Mouse (Mus musculus): Measurements from ENCODE around the gene Gm20388. TPM values are rescaled to one million over a fixed set of nuclear protein-coding genes. Genes with fewer than 3 reads are reported as not detected.

The Gm20388 gene
- polyA plus RNA-seq, 1 experiment from 2014 or later, result 47.1 TPM

- H3K36me3 ChIP-seq (ENCODE audit: inconsistent target), result no peaks in the 10 kb centered on the region
- 37% methylated on average over 33 of the region's 33 CpGs for WGBS (ENCODE audit: missing documents)
- H3K27ac ChIP-seq, result no peak overlapping the region
- H3K79me2 ChIP-seq (ENCODE audit: inconsistent target), result no peaks in the 10 kb centered on the region
- H3K4me3 ChIP-seq (ENCODE audit: inconsistent target), result no peak overlapping the region
Observed at GRCm38 (mm10) chr8:120416522-120417394, 506.1 kb downstream of the Gm20388 start.

DNA sequence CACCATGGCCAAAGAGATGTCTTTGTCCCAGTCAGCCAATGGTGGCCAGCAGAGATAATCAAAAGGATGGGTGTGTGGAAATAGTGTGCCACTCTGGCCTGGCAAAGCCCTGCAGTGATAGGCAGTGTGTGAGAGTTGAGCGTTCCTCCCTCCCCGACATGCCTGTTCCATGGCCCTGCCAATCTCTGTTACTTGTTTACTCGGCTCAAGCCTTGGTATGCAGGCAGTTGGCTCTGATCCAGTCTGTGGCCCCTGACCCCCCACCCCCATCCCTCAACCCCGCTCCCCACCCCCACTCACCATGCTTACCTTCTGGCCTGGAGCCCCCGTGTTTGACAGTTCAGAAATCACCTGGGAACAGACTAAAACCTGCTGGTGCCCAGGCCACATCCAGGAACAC is 507.5 kb downstream of the Gm20388 start:
- 86% methylated on average over 5 of the region's 5 CpGs for WGBS (ENCODE audit: missing documents)
- no peak overlapping the region for H3K4me3 ChIP-seq (ENCODE audit: inconsistent target)
- no peaks in the 10 kb centered on the region for H3K36me3 ChIP-seq (ENCODE audit: inconsistent target)
- H3K27ac ChIP-seq, result no peak overlapping the region
- no peaks in the 10 kb centered on the region for H3K79me2 ChIP-seq (ENCODE audit: inconsistent target)

DNA sequence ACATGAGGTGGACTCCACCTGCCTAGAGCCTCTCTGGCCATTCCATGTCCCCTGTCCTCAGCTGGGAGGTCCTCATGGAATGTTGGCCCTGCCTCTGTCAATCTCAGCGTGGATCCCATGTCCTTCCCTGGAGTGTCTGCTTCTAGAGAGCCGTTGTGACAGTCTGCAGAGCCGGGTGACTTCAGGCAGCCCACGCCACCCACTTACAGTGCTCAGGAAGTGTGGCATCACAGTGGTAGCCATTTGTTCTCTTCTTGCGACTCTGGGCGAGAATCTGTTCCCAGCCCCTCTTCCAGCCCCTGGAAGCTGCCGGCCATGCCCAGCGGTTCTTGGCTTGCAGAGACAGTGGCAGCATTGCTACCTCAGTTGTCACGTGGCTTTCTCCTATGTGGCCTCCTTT is 509.0 kb downstream of the Gm20388 start:
- no peaks in the 10 kb centered on the region for H3K79me2 ChIP-seq (ENCODE audit: inconsistent target)
- H3K36me3 ChIP-seq (ENCODE audit: inconsistent target), result no peaks in the 10 kb centered on the region
- no peak overlapping the region for H3K27ac ChIP-seq
- WGBS (ENCODE audit: missing documents), result 85% methylated on average over 9 of the region's 9 CpGs
- H3K4me3 ChIP-seq (ENCODE audit: inconsistent target), result no peak overlapping the region

- no peaks in the 10 kb centered on the region for H3K36me3 ChIP-seq (ENCODE audit: inconsistent target)
- no peak overlapping the region for H3K27ac ChIP-seq
- H3K4me3 ChIP-seq (ENCODE audit: inconsistent target), result no peak overlapping the region
- H3K79me2 ChIP-seq (ENCODE audit: inconsistent target), result no peaks in the 10 kb centered on the region
- 88% methylated on average over 5 of the region's 5 CpGs for WGBS (ENCODE audit: missing documents)
Observed at GRCm38 (mm10) chr8:120420226-120420625, 509.6 kb downstream of the Gm20388 start.

GRCm38 (mm10) chr8:120421638-120422037 is 511.0 kb downstream of the Gm20388 start:
- Histone ChIP-seq H3K27ac (no peak overlapping the region), H3K36me3 (ENCODE audit: inconsistent target) (no peaks in the 10 kb centered on the region), H3K4me3 (ENCODE audit: inconsistent target) (no peak overlapping the region), H3K79me2 (ENCODE audit: inconsistent target) (no peaks in the 10 kb centered on the region)
- 93% methylated on average over 9 of the region's 9 CpGs for whole genome bisulfite sequencing (ENCODE audit: missing documents)

DNA sequence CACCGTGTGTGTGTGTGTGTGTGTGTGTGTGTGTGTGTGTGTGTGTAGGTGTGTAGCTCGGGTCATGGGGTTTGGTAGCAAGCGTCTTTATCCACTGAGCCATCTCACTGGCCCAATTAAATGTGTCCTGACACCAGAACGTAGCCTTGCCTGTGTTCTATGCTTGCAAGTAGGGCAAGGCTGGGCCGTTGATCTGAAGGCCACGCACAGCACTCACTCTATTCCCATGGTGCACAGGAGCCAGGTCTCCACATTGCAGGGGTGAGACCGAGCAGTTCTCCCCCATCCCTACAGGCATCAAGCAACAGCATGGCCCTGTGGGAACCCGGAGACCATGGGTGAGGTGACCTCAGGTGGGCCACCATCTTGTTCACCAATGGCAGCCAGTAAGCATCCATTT is 511.6 kb downstream of the Gm20388 start:
- 91% methylated on average over 8 of the region's 8 CpGs for WGBS (ENCODE audit: missing documents)
- Histone ChIP-seq H3K27ac (no peak overlapping the region), H3K79me2 (ENCODE audit: inconsistent target) (no peaks in the 10 kb centered on the region), H3K36me3 (ENCODE audit: inconsistent target) (no peaks in the 10 kb centered on the region), H3K4me3 (ENCODE audit: inconsistent target) (no peak overlapping the region)

GRCm38 (mm10) chr8:120423576-120423975 is 512.9 kb downstream of the Gm20388 start:
- Histone ChIP-seq H3K4me3 (ENCODE audit: inconsistent target) (no peak overlapping the region), H3K79me2 (ENCODE audit: inconsistent target) (no peaks in the 10 kb centered on the region), H3K27ac (no peak overlapping the region), H3K36me3 (ENCODE audit: inconsistent target) (no peaks in the 10 kb centered on the region)
- 48% methylated on average over 7 of the region's 7 CpGs for WGBS (ENCODE audit: missing documents)

- WGBS (ENCODE audit: missing documents), result 88% methylated on average over 4 of the region's 4 CpGs
- no peaks in the 10 kb centered on the region for H3K79me2 ChIP-seq (ENCODE audit: inconsistent target)
- H3K4me3 ChIP-seq (ENCODE audit: inconsistent target), result no peak overlapping the region
- H3K36me3 ChIP-seq (ENCODE audit: inconsistent target), result no peaks in the 10 kb centered on the region
- no peak overlapping the region for H3K27ac ChIP-seq
Observed at GRCm38 (mm10) chr8:120424829-120425198, 514.2 kb downstream of the Gm20388 start.

GRCm38 (mm10) chr8:120425199-120425941 is 514.7 kb downstream of the Gm20388 start:
- H3K27ac ChIP-seq, result no peak overlapping the region
- H3K36me3 ChIP-seq (ENCODE audit: inconsistent target), result no peaks in the 10 kb centered on the region
- H3K4me3 ChIP-seq (ENCODE audit: inconsistent target), result no peak overlapping the region
- WGBS (ENCODE audit: missing documents), result 94% methylated on average over 8 of the region's 8 CpGs
- H3K79me2 ChIP-seq (ENCODE audit: inconsistent target), result no peaks in the 10 kb centered on the region

DNA sequence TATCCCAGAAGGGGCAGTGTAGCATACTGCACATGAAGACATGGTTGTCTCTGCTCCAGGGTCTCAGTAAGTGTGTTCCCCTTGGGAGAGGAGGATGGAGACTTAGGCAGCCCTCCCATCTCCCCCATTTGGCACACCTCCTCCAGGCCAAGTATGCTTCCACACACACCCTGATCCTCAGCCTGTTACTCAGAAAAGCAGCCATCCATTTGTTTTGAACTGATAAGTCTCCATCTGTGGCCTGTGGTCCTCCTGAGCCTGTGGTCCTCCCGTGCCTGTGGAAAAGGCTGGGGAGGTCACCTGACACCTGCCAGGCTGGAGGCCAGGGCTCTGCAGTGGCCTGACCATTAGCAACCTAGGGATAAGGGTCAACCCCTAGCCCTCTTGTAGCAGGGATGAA is 515.5 kb downstream of the Gm20388 start:
- Histone ChIP-seq H3K27ac (no peak overlapping the region), H3K4me3 (ENCODE audit: inconsistent target) (no peak overlapping the region), H3K79me2 (ENCODE audit: inconsistent target) (no peaks in the 10 kb centered on the region), H3K36me3 (ENCODE audit: inconsistent target) (no peaks in the 10 kb centered on the region)
- WGBS (ENCODE audit: missing documents), result 71% methylated on average over 1 of the region's 1 CpGs

- no peaks in the 10 kb centered on the region for H3K36me3 ChIP-seq (ENCODE audit: inconsistent target)
- WGBS (ENCODE audit: missing documents), result 38% methylated on average over 19 of the region's 20 CpGs
- H3K4me3 ChIP-seq (ENCODE audit: inconsistent target), result no peak overlapping the region
- H3K27ac ChIP-seq, result no peak overlapping the region
- H3K79me2 ChIP-seq (ENCODE audit: inconsistent target), result no peaks in the 10 kb centered on the region
Observed at GRCm38 (mm10) chr8:120426622-120427385, 516.2 kb downstream of the Gm20388 start.

GRCm38 (mm10) chr8:120428492-120428891 is 517.9 kb downstream of the Gm20388 start:
- WGBS (ENCODE audit: missing documents), result 96% methylated on average over 5 of the region's 5 CpGs
- no peaks in the 10 kb centered on the region for H3K36me3 ChIP-seq (ENCODE audit: inconsistent target)
- no peaks in the 10 kb centered on the region for H3K79me2 ChIP-seq (ENCODE audit: inconsistent target)
- H3K4me3 ChIP-seq (ENCODE audit: inconsistent target), result no peak overlapping the region
- no peak overlapping the region for H3K27ac ChIP-seq

DNA sequence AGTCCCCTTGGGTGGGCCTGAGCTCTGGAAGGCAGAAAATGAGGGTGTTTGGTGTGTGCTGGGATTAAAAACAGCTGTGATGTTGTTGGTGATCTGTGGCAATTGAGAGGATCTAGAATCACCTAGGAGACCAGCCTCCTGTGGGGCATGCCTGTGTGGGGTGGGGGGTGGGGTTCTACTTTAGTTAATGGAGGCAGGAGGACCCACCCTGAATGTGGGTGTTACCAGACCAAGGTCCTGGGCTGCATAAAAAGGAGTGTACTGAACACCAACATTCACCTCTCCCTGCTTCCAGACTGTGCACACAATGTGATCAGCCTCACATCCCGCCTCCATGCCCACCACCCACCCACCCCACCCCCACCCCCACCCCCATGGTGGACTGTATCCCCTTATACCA is 518.5 kb downstream of the Gm20388 start:
- WGBS (ENCODE audit: missing documents), result no CpG with 5 or more reads among the region's 1 CpGs
- H3K79me2 ChIP-seq (ENCODE audit: inconsistent target), result no peaks in the 10 kb centered on the region
- no peak overlapping the region for H3K4me3 ChIP-seq (ENCODE audit: inconsistent target)
- no peaks in the 10 kb centered on the region for H3K36me3 ChIP-seq (ENCODE audit: inconsistent target)
- no peak overlapping the region for H3K27ac ChIP-seq

- WGBS (ENCODE audit: missing documents), result 94% methylated on average over 12 of the region's 12 CpGs
Observed at GRCm38 (mm10) chr8:120431042-120431441, 520.4 kb downstream of the Gm20388 start.

DNA sequence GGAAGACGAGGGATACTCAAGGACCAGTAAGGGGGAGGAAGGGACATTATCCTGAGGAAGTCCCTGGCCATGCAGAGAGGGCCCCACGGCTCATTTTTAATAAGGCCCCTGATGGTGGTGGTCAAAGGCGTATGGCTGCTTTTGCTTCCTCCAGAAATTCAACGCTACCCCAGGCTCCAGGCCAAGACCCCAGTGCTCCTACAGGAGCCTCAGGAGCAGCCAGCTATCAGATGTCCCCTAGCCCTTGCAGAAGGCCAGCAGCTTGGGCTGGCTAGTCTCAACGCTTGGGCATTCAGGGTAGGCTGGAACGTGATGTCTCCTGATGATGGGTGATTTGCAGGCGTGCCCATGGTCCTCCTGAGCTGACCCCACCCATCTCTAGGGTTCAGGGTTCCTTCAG is 521.8 kb downstream of the Gm20388 start:
- Histone ChIP-seq H3K36me3 (ENCODE audit: inconsistent target) (no peaks in the 10 kb centered on the region), H3K4me3 (ENCODE audit: inconsistent target) (no peak overlapping the region), H3K27ac (no peak overlapping the region), H3K79me2 (ENCODE audit: inconsistent target) (no peaks in the 10 kb centered on the region)
- WGBS (ENCODE audit: missing documents), result 87% methylated on average over 7 of the region's 7 CpGs

More at GRCm38 (mm10) chr8:120431042-120431441, 520.4 kb downstream of the Gm20388 start:
- H3K27ac ChIP-seq, result no peak overlapping the region
- H3K79me2 ChIP-seq (ENCODE audit: inconsistent target), result no peaks in the 10 kb centered on the region
- H3K36me3 ChIP-seq (ENCODE audit: inconsistent target), result no peaks in the 10 kb centered on the region
- H3K4me3 ChIP-seq (ENCODE audit: inconsistent target), result no peak overlapping the region

All from macrophage (primary cell).